Mouse (Mus musculus): ENCODE results near the gene Pirt. TPM values are rescaled to one million over a fixed set of nuclear protein-coding genes. Genes with fewer than 3 reads are reported as not detected.
A peak's percentile ranks its signal among the peaks of the same experiment; 100 is the strongest.

The Pirt gene
- polyA plus RNA-seq, 1 experiment: 0.73 TPM

DNA sequence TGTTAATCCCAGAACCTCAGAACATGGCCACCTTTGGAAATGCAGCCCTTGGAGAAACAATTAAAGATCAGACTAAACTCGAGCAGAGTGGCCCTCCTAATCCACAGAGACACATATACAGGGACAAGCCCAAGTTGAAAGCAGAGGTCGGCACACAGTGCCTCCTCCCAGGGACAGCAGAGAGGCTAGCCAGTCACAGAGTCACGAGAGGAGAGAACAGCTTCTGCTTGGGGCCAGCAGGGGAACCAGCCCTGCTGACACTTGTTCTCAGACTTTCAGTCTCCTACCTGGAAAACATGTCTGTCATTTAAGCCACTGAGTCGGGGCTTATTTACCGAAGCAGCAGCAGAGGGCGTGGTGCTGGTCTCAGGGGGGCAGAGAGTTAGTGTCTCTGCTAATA lies 34.7 kb downstream of the Pirt start:
- no peak for DNase-seq (ENCODE audit: low read depth)

DNA sequence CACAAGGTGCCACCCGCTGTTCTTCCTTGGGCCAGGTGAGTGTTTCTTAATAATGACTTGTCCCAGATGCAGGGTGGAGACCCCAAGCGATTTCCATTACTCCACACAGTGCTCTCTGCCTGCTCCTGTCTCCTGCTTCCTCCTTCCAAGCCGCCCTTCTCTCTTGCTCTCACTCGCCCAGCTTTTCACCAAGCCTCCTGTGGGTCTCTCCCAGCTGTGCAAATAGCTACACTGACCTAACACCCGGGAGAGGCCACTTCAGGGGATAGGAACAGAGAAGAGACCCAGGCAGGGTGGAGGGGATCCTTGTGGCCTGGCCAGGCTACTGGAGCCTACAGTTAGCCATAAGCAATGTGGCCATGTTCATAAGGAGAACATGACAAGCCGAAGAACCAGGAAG lies 35.1 kb downstream of the Pirt start:
- no peak for DNase-seq (ENCODE audit: low read depth)

DNA sequence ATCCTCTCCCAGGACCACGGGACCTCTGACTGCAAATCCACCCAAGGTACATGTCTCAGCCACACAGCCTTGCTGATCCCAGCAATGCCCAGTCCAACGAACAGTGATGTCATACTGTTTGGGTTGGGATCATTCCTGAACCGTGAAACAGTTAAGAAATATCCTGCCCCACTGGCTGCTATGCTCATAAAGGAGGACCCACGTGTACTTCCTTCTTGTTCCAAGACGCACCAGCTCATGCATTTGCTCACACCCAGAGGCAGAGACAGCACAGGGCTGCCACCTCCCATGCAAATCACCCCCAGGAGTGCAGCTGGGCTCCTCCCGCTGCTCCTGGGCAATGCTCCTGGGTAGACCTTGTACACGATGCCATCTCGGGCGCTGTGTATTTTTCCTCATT lies 44.5 kb downstream of the Pirt start, which contains the start of gene Tmem238l:
Gene Tmem238l, plus strand, starts transcription at position 336 of the 400 bp plus-strand sequence.
- DNase-seq (ENCODE audit: low read depth): peak; percentile 78

DNA sequence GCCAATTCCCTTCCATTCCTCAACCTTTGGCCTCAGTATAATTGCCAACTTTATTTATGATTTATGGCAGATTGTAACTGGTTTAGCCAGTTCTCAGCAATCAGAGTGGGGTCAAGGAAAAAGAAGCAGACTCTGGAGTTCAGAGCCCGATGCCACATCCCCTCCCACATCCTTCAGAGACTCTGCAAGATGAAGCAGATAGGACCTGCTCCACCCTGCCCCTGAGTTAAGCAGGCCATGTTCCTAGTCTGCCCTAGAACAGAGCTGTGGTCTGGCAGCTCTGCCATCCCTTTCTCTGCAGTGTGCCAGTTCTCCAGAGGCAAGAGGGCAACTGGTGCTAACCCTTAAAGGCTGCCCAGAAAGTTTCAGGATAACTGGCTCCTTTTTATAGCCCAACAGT lies 49.0 kb downstream of the Pirt start:
- peak; percentile 68 for DNase-seq (ENCODE audit: low read depth)

DNA sequence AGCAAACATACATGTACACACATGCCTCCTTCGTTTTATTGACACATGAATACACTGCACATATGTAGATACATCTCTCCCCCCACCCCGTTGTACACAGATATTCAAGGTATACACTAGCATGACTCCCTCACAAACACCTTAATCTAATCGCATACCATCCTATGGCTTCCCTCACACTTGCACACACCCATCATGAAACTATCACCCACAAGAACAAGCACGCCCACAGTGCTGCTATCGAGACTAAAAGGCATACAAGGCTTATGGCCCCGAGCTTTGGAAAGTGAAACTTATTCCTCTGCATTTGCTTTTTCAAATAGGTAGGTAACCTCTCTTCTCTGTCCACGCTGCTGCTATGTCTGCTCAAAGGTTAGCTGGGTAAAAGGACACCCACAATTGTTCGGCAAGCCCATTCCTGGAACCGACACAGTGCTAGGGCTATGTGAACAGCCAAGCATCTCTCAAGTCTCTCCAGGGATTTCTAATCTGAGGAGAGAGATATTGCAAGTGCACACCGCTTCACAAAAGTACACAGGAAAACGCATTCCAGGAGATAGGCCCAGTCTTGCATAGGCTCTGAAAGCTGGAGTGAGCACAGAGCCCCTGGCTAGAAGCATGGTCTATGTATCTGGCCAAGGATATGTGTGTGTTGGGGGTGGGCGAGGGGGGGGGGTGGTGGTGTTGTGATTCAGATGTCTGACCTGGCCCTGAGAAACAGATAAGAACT lies 49.8 kb downstream of the Pirt start:
- DNase-seq (ENCODE audit: low read depth): no peak

DNA sequence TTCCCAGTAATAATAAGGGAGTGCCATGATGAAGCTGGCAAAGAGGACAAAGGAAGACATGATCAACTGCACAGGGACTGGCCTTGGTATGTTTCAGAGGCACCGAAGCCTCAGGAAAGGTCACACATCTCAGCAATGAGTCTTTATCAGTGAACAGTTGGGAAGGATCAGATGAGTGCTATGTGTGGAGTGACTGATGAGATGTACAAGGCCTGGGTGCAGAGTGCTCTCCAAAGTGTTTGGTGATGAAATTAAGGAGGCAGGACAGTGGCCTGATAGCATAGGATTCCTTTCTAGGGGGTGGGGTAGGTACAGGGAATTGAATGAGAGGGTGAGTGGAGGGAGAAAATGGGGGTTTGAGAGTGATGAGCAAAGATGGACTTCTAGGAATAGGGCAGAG lies 51.7 kb downstream of the Pirt start:
- no peak for DNase-seq (ENCODE audit: low read depth)

DNA sequence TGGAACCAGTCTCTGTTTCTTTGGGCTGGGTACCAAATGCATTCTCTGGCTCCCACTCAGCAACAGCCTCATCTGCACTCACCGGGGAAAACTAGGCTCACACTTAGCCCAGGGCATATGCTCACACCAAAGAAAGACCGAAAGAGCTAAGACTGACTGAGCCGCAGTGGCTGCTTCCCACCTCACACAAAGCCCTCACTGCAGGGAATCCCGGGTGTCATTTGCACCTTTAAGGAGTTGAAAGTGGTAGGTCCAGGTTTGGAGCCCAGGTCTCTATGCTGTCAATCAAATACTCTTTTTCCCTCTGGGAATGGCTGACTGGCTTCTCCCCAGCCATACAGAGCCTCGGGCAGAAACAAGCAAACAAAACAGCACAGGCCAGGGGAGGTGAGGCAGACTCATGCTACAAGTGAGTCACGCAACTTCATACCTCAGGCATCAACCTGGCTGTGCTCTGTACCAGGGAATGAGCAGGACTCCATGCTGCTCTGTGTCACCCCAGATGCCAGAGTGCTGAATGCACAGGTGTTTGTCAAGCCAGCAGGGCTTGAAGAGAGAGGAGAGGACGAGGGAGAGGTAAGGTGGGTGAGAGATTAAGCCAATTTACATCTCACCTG lies 54.8 kb downstream of the Pirt start:
- DNase-seq (ENCODE audit: low read depth): no peak

DNA sequence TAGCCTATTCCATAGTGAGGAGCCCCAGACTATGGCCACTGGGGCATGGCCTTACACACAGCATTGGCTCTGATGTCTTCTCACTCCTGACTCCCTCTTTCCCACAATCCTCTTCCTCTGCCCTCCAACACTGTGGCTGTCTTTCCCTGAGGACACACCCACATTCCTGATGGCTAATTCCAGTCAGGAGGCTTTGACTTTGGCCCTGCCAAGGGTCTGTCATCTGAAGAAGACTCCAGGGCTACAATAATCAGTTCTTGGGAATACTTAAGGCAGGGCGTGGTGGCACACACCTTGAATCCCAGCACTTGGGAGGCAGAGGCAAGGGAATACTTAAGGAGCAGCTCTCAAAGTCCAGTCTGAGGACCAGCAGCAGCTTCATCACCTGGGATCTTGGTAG lies 56.8 kb downstream of the Pirt start:
- DNase-seq (ENCODE audit: low read depth): no peak

DNA sequence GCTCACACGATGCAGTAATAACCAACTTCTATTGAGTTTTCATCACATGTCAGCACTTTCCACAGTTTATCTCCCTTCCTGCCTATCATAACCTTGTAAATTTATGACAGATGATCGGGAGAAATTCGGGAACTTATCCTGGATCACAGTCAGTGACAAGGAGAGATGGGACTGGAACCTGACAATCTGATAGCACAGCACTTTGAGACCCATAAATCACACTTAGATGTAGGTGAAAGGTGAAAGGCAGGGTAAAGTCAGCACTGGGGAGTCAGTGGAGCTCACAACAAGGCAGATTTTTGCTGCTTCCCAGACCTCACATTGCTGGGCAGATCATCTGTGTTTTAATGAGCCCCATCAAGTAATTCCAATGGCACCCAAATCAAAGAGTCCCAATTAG lies 61.7 kb downstream of the Pirt start:
- no peak for DNase-seq (ENCODE audit: low read depth)

DNA sequence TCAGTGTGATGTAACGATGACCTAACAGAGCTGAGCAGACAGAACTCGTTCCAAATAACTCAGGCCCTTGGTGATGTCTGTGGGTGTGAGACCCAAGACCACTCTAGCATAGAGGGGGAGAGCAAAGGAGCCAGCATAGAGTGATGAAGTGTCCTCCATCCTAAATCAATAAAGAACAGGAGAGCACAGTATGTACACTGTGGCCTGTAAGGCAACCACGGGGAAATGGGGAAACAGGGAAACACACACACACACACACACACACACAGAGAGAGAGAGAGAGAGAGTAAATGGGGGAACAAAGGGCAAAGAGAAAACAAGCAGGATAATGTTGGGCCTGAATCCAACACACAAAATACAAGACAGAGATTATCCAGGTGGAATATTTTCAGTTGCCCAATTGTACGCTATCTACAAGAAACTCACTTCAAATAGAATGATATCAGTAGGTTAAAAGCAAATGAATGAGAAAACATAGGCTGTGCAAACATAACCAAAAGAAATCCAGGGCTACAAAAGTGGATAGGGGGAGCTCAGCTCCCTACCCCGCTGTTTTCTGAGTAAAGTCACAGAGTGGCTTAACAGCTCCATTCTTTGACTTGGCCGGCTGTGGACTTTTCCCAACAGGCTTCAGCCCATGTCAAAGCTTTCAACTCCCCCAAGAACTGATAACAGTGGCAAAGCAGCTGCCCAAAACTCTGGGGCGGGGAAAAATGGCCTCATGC lies 64.0 kb downstream of the Pirt start:
- no peak for DNase-seq (ENCODE audit: low read depth)

Other genes starting within 250 kb of the Pirt start
- gene Tmem238l, start 44.7 kb downstream of the Pirt start, polyA plus RNA-seq (2012; rRNA removed): 56.1 and 58.8 TPM in 2 replicates
- 2.9 and 4.0 TPM in 2 replicates for gene Tmem220, start 113.2 kb downstream of the Pirt start, polyA plus RNA-seq (2012; rRNA removed)
- 15.6 and 17.6 TPM in 2 replicates for gene Adprm, start 140.6 kb downstream of the Pirt start, polyA plus RNA-seq (2012; rRNA removed)
- 3.0 and 4.4 TPM in 2 replicates for gene Sco1, start 140.7 kb downstream of the Pirt start, polyA plus RNA-seq (2012; rRNA removed)
- not detected in 2 replicates for gene Myh3, start 166.3 kb downstream of the Pirt start, polyA plus RNA-seq (2012; rRNA removed)

Data from gonadal fat pad, adult 2 months (tissue).